Mouse (Mus musculus) hindbrain, embryonic 13.5 days (tissue): ENCODE measurements around the gene Dmc1. TPM values are rescaled to one million over a fixed set of nuclear protein-coding genes. Genes with fewer than 3 reads are reported as not detected.
A peak's percentile ranks its signal among the peaks of the same experiment; 100 is the strongest.

Experiments used
- ATAC-seq: fragments of 200-750 bp; cut with Nextera tagmentation; 2 replicates; pipeline ENCODE4 v1.8.0; 2017; ENCODE audit warnings: moderate TSS enrichment; ENCODE audit not compliant: low FRiP score
- H3K27ac ChIP-seq: fragments of 300-500 bp; sonication (generic); 2 replicates; pipeline ENCODE4 v1.5.1; 2015; ENCODE audit warnings: inconsistent platforms, mild to moderate bottlenecking, moderate library complexity
- H3K27me3 ChIP-seq: fragments of 300-500 bp; sonication (generic); 2 replicates; pipeline ENCODE4 v1.6.1; 2015; ENCODE audit warnings: mild to moderate bottlenecking, inconsistent platforms
- H3K36me3 ChIP-seq: fragments of 300-500 bp; sonication (generic); 2 replicates; pipeline ENCODE4 v1.6.1; 2015; ENCODE audit warnings: mild to moderate bottlenecking, inconsistent platforms
- H3K4me1 ChIP-seq: fragments of 300-500 bp; sonication (generic); replicated peaks from 2 replicates; pipeline ENCODE4 v1.6.1; 2015; ENCODE audit warnings: inconsistent platforms
- H3K4me2 ChIP-seq: fragments of 300-500 bp; sonication (generic); 2 replicates; pipeline ENCODE4 v1.6.1; 2015; ENCODE audit warnings: inconsistent platforms, mild to moderate bottlenecking, moderate library complexity
- H3K4me3 ChIP-seq: fragments of 300-500 bp; sonication (generic); 2 replicates; pipeline ENCODE4 v1.5.1; 2015; ENCODE audit warnings: mild to moderate bottlenecking, inconsistent platforms
- H3K9ac ChIP-seq: fragments of 300-500 bp; sonication (generic); 2 replicates; pipeline ENCODE4 v1.6.1; 2015; ENCODE audit warnings: mild to moderate bottlenecking, inconsistent platforms
- H3K9me3 ChIP-seq: fragments of 300-500 bp; sonication (generic); 2 replicates; pipeline ENCODE4 v1.6.1; 2016; ENCODE audit warnings: inconsistent platforms
- WGBS: fragments of 180-500 bp; shearing (Covaris S2); methylation state at CpG from one replicate; pipeline ENCODE4 v1.1.7; 2015; 5-methylcytosine and 5-hydroxymethylcytosine counted together
- microRNA-seq: library from miRNA; unstranded; fragments of <30 nt; microRNA quantifications from one replicate; pipeline ENCODE4, GENCODE M21; 2016
- polyA plus RNA-seq: library from polyadenylated mRNA; unstranded; fragments of >200 nt; fragmentation: Nextera tagmentation; extraction: Ambion mirVana; gene quantifications from 2 replicates; pipeline ENCODE4 v1.2.1, GENCODE M21; 2015

Gene Dmc1
- polyA plus RNA-seq, 1 experiment from 2014 or later, result 0.82 TPM

GRCm38 (mm10) chr15:79525979-79526768, 78.7 kb downstream of the Dmc1 start:
- ATAC-seq, result no peak
- H3K9ac ChIP-seq, result no peak overlapping the region
- 0 out of 2 replicates have a peak, but pooled peaks cover 5% of the 10 kb centered on the region for H3K27me3 ChIP-seq
- H3K27ac ChIP-seq, result 0 out of 2 replicates have a peak overlapping the region, but pooled peaks have one; percentile 3
- H3K36me3 ChIP-seq, result peaks cover 58% of the 10 kb centered on the region
- H3K4me3 ChIP-seq, result no peak overlapping the region
- H3K9me3 ChIP-seq, result no peaks in the 10 kb centered on the region
- no peak overlapping the region for H3K4me2 ChIP-seq
- no peaks in the 10 kb centered on the region for H3K4me1 ChIP-seq
- 65% methylated on average over 9 of the region's 9 CpGs for WGBS

- WGBS, result 91% methylated on average over 5 of the region's 5 CpGs
- Histone ChIP-seq H3K4me1 (no peaks in the 10 kb centered on the region), H3K9ac (no peak overlapping the region), H3K36me3 (peaks cover 51% of the 10 kb centered on the region), H3K27ac (no peak overlapping the region), H3K27me3 (0 out of 2 replicates have a peak, but pooled peaks cover 5% of the 10 kb centered on the region), H3K4me2 (no peak overlapping the region), H3K9me3 (no peaks in the 10 kb centered on the region), H3K4me3 (no peak overlapping the region)
- ATAC-seq, result no peak
These were observed 79.3 kb downstream of the Dmc1 start for GRCm38 (mm10) chr15:79525564-79525963.

GRCm38 (mm10) chr15:79519400-79520220, 85.3 kb downstream of the Dmc1 start:
- WGBS, result 54% methylated on average over 16 of the region's 16 CpGs
- peaks cover 54% of the 10 kb centered on the region for H3K27me3 ChIP-seq
- H3K9me3 ChIP-seq, result no peaks in the 10 kb centered on the region
- no peak overlapping the region for H3K27ac ChIP-seq
- peaks cover 23% of the 10 kb centered on the region for H3K4me1 ChIP-seq
- no peak overlapping the region for H3K9ac ChIP-seq
- H3K36me3 ChIP-seq, result 0 out of 2 replicates have a peak, but pooled peaks cover 5% of the 10 kb centered on the region
- no peak overlapping the region for H3K4me3 ChIP-seq
- ATAC-seq, result no peak
- H3K4me2 ChIP-seq, result no peak overlapping the region

- Histone ChIP-seq H3K27ac (no peak overlapping the region), H3K4me2 (no peak overlapping the region), H3K9ac (no peak overlapping the region), H3K4me1 (peaks cover 23% of the 10 kb centered on the region), H3K36me3 (0 out of 2 replicates have a peak, but pooled peaks cover 1% of the 10 kb centered on the region), H3K27me3 (peaks cover 64% of the 10 kb centered on the region), H3K4me3 (no peak overlapping the region), H3K9me3 (no peaks in the 10 kb centered on the region)
- ATAC-seq, result no peak
- WGBS, result 90% methylated on average over 3 of the region's 3 CpGs
These were observed 86.3 kb downstream of the Dmc1 start for GRCm38 (mm10) chr15:79518571-79518970.

GRCm38 (mm10) chr15:79517710-79518109, 87.2 kb downstream of the Dmc1 start:
- WGBS, result 74% methylated on average over 4 of the region's 4 CpGs
- H3K4me2 ChIP-seq, result no peak overlapping the region
- H3K4me1 ChIP-seq, result peaks cover 24% of the 10 kb centered on the region
- H3K27ac ChIP-seq, result no peak overlapping the region
- ATAC-seq, result no peak
- peaks cover 73% of the 10 kb centered on the region for H3K27me3 ChIP-seq
- H3K4me3 ChIP-seq, result no peak overlapping the region
- H3K36me3 ChIP-seq, result no peaks in the 10 kb centered on the region
- H3K9ac ChIP-seq, result no peak overlapping the region
- no peaks in the 10 kb centered on the region for H3K9me3 ChIP-seq

GRCm38 (mm10) chr15:79516171-79517096, 88.5 kb downstream of the Dmc1 start, which contains the start of gene Kdelr3:
Kdelr3 (plus strand) TSS chr15:79516411.
- H3K27ac ChIP-seq, result no peak within 1 kb of the TSS
- no peaks in the 10 kb centered on the region for H3K36me3 ChIP-seq
- H3K4me3 ChIP-seq, result peak within 1 kb of the TSS; percentile 45
- H3K4me1 ChIP-seq, result peaks cover 34% of the 10 kb centered on the region
- H3K9me3 ChIP-seq, result no peaks in the 10 kb centered on the region
- H3K27me3 ChIP-seq, result peaks cover 78% of the 10 kb centered on the region
- under 1% methylated on average over 71 of the region's 71 CpGs for WGBS
- peak within 1 kb of the TSS; percentile 76 for H3K4me2 ChIP-seq
- H3K9ac ChIP-seq, result peak within 1 kb of the TSS; percentile 62
- ATAC-seq, result 0 out of 2 replicates have a peak, but pooled peaks have one; percentile 12

GRCm38 (mm10) chr15:79513940-79514339, 91.0 kb downstream of the Dmc1 start:
- Histone ChIP-seq H3K4me2 (no peak overlapping the region), H3K4me3 (no peak overlapping the region), H3K4me1 (peaks cover 39% of the 10 kb centered on the region), H3K9me3 (no peaks in the 10 kb centered on the region), H3K27me3 (peaks cover 96% of the 10 kb centered on the region), H3K36me3 (no peaks in the 10 kb centered on the region), H3K27ac (no peak overlapping the region), H3K9ac (no peak overlapping the region)
- WGBS, result 10% methylated on average over 9 of the region's 9 CpGs
- no peak for ATAC-seq

GRCm38 (mm10) chr15:79511553-79512320, 93.2 kb downstream of the Dmc1 start:
- peak; percentile 81 for ATAC-seq
- WGBS, result under 1% methylated on average over 61 of the region's 61 CpGs
- H3K27me3 ChIP-seq, result peaks cover 96% of the 10 kb centered on the region
- peak overlapping the region; percentile 64 for H3K4me2 ChIP-seq
- H3K4me1 ChIP-seq, result peaks cover 25% of the 10 kb centered on the region
- H3K4me3 ChIP-seq, result peak overlapping the region; percentile 37
- peak overlapping the region; percentile 62 for H3K9ac ChIP-seq
- no peaks in the 10 kb centered on the region for H3K36me3 ChIP-seq
- H3K27ac ChIP-seq, result no peak overlapping the region
- no peaks in the 10 kb centered on the region for H3K9me3 ChIP-seq

Small RNA genes lying within 50 kb of the gene (microRNA-seq; reads per million reads assigned to microRNA genes)
- gene Gm27903, result not detected

Other genes with a start within 250 kb of the Dmc1 start
- gene Tmem184b, start 201.5 kb downstream of the Dmc1 start, polyA plus RNA-seq, result 37.7 and 39.2 TPM in 2 replicates
- 231 and 245 TPM in 2 replicates for gene Csnk1e, start 149.5 kb downstream of the Dmc1 start, polyA plus RNA-seq
- gene Kcnj4, start 99.9 kb downstream of the Dmc1 start, polyA plus RNA-seq, result not detected in 2 replicates
- gene Kdelr3, start 88.7 kb downstream of the Dmc1 start, polyA plus RNA-seq, result 12.5 TPM in 2 replicates
- 59.2 and 61.0 TPM in 2 replicates for gene Ddx17, start 58.4 kb downstream of the Dmc1 start, polyA plus RNA-seq
- gene Fam227a, start 53.8 kb upstream of the Dmc1 start, polyA plus RNA-seq, result 5.4 and 5.6 TPM in 2 replicates
- gene Cby1, start 54.1 kb upstream of the Dmc1 start, polyA plus RNA-seq, result 84.2 and 85.8 TPM in 2 replicates
- 246 and 253 TPM in 2 replicates for gene Tomm22, start 65.8 kb upstream of the Dmc1 start, polyA plus RNA-seq
- 19.1 and 20.2 TPM in 2 replicates for gene Josd1, start 82.8 kb upstream of the Dmc1 start, polyA plus RNA-seq
- 44.8 and 45.2 TPM in 2 replicates for gene Gtpbp1, start 85.7 kb upstream of the Dmc1 start, polyA plus RNA-seq
- gene Sun2, start 137.4 kb upstream of the Dmc1 start, polyA plus RNA-seq, result 9.8 and 10.2 TPM in 2 replicates
- gene Dnal4, start 172.7 kb upstream of the Dmc1 start, polyA plus RNA-seq, result 83.5 and 84.9 TPM in 2 replicates
- 21.0 and 21.4 TPM in 2 replicates for gene Nptxr, start 199.7 kb upstream of the Dmc1 start, polyA plus RNA-seq
- 0.34 and 0.51 TPM in 2 replicates for gene Npcd, start 229.1 kb upstream of the Dmc1 start, polyA plus RNA-seq
- 50.2 and 52.6 TPM in 2 replicates for gene Cbx6, start 229.6 kb upstream of the Dmc1 start, polyA plus RNA-seq